Mouse (Mus musculus) lung, embryonic 16.5 days (tissue): ENCODE data around the gene Prkar2a. TPM values are rescaled to one million over a fixed set of nuclear protein-coding genes. Genes with fewer than 3 reads are reported as not detected.
"Not testable (repeated sequence)": the region's sequence is repeated elsewhere in the genome, so short reads cannot be mapped to it uniquely, and the experiment has no call there.

Experiments used
- ATAC-seq: fragments of 200-750 bp; cut with Nextera tagmentation; 2 replicates; pipeline ENCODE4 v1.8.0; 2017; ENCODE audit warnings: low read depth, mild to moderate bottlenecking, moderate library complexity
- H3K27ac ChIP-seq: fragments of 300-500 bp; sonication (generic); 2 replicates; pipeline ENCODE4 v1.5.1; 2014; ENCODE audit warnings: mild to moderate bottlenecking, control low read depth, low read length
- H3K27me3 ChIP-seq: fragments of 300-500 bp; sonication (generic); 2 replicates; pipeline ENCODE4 v1.6.1; 2014; ENCODE audit warnings: low read depth, low read length, mixed read lengths; ENCODE audit not compliant: control insufficient read depth, insufficient read depth
- H3K36me3 ChIP-seq: fragments of 300-500 bp; sonication (generic); 2 replicates; pipeline ENCODE4 v1.6.1; 2014; ENCODE audit warnings: low read length; ENCODE audit not compliant: control insufficient read depth, insufficient read depth
- H3K4me1 ChIP-seq: fragments of 300-500 bp; sonication (generic); replicated peaks from 2 replicates; pipeline ENCODE4 v1.6.1; 2014; ENCODE audit warnings: low read length, mixed read lengths; ENCODE audit not compliant: control insufficient read depth, insufficient read depth
- H3K4me2 ChIP-seq: fragments of 300-500 bp; sonication (generic); 2 replicates; pipeline ENCODE4 v1.6.1; 2014; ENCODE audit warnings: low read depth, low read length, control low read depth
- H3K4me3 ChIP-seq: fragments of 300-500 bp; sonication (generic); 2 replicates; pipeline ENCODE4 v1.5.1; 2014; ENCODE audit warnings: mild to moderate bottlenecking, low read length, control low read depth
- H3K9ac ChIP-seq: fragments of 300-500 bp; sonication (generic); 2 replicates; pipeline ENCODE4 v1.6.1; 2014; ENCODE audit warnings: low read length, control low read depth
- H3K9me3 ChIP-seq: fragments of 300-500 bp; sonication (generic); 2 replicates; pipeline ENCODE4 v1.6.1; 2016; ENCODE audit warnings: low read length; ENCODE audit not compliant: control insufficient read depth
- WGBS: fragments of 180-500 bp; shearing (Covaris S2); extraction: QIAGEN DNeasy Blood & Tissue Kit; methylation state at CpG from one replicate; pipeline ENCODE4 v1.1.7; 2014; 5-methylcytosine and 5-hydroxymethylcytosine counted together
- polyA plus RNA-seq: library from polyadenylated mRNA; unstranded; fragments of >200 nt; fragmentation: Nextera tagmentation; extraction: Ambion mirVana; gene quantifications from 2 replicates; pipeline ENCODE4 v1.2.1, GENCODE M21; 2015

Prkar2a gene
- 13.1 and 14.8 TPM in 2 replicates for polyA plus RNA-seq

- WGBS = 76% methylated on average over 1 of the region's 1 CpGs
Observed at GRCm38 (mm10) chr9:108689106-108689505, at the start of gene Prkar2a. Gene Prkar2a, plus strand, starts transcription at chr9:108689314.

DNA sequence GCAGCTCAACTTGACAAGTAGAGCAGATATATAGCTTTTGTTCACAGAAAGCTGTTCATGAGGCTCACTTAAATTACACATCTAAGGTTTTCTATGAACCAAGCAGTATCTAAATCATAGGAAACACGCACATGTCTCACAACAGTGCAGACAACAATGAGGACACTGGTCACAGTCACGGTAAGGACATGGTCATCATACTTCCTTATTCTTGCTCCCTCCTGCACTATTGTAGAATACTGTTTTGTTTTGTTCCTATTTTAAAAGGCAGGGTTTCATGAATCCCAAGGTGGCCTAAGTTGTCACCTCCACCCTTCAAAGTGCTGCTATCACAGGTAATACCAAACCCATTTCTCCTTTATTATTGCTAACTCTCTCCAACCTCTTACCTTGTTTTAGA lies 49.3 kb upstream of the Prkar2a start:
- Histone ChIP-seq H3K27me3 (no peaks in the 10 kb centered on the region), H3K9me3 (no peaks in the 10 kb centered on the region), H3K4me2 (no peak overlapping the region), H3K36me3 (peaks cover 5% of the 10 kb centered on the region), H3K27ac (no peak overlapping the region), H3K9ac (no peak overlapping the region), H3K4me1 (no peaks in the 10 kb centered on the region), H3K4me3 (no peak overlapping the region)
- ATAC-seq = no peak
- WGBS = 88% methylated on average over 2 of the region's 2 CpGs

More at GRCm38 (mm10) chr9:108689106-108689505, at the start of gene Prkar2a:
- H3K4me2 ChIP-seq = no peak within 1 kb of the TSS
- H3K27ac ChIP-seq = peak within 1 kb of the TSS; percentile 0; the same call in 1 of the 2 replicates
- H3K9ac ChIP-seq = no peak within 1 kb of the TSS
- H3K9me3 ChIP-seq = no peaks in the 10 kb centered on the region
- H3K27me3 ChIP-seq = no peaks in the 10 kb centered on the region
- no peak for ATAC-seq
- H3K4me1 ChIP-seq = peaks cover 15% of the 10 kb centered on the region
- no peak within 1 kb of the TSS for H3K4me3 ChIP-seq
- H3K36me3 ChIP-seq = no peaks in the 10 kb centered on the region

DNA sequence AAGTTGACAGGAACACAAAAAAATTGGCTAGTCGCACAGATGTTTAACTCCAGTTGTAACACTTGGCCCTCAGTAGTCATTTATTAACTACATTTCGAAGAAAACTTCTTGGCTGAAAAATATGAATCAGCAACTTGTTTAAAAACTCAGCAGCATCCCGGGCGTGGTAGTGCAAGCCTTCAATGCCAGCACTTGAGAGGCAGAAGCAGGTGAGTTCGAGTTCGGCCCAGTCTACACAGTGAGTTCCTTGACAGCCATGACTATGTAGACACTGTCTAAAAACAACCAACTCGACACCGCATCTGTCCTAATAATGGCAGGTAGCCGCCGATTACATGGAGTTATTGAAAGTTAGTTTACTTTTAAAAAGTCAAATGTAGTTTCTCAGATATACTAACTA lies 40.9 kb upstream of the Prkar2a start:
- Histone ChIP-seq H3K9ac (peak overlapping the region; percentile 86), H3K27ac (peak overlapping the region; percentile 56), H3K4me3 (peak overlapping the region; percentile 71), H3K27me3 (no peaks in the 10 kb centered on the region), H3K36me3 (peaks cover 2% of the 10 kb centered on the region; the same call in 1 of the 2 replicates), H3K4me2 (peak overlapping the region; percentile 81), H3K4me1 (peaks cover 13% of the 10 kb centered on the region), H3K9me3 (no peaks in the 10 kb centered on the region)
- WGBS = 21% methylated on average over 10 of the region's 10 CpGs
- ATAC-seq = no peak

- peak within 1 kb of the TSS; percentile 81 for H3K4me2 ChIP-seq
- no peaks in the 10 kb centered on the region for H3K27me3 ChIP-seq
- H3K27ac ChIP-seq = peak within 1 kb of the TSS; percentile 56
- peaks cover 2% of the 10 kb centered on the region; the same call in 1 of the 2 replicates for H3K36me3 ChIP-seq
- H3K4me3 ChIP-seq = peak within 1 kb of the TSS; percentile 71
- peak; percentile 99 for ATAC-seq
- WGBS = under 1% methylated on average over 107 of the region's 112 CpGs
- H3K9me3 ChIP-seq = no peaks in the 10 kb centered on the region
- H3K4me1 ChIP-seq = peaks cover 13% of the 10 kb centered on the region
- H3K9ac ChIP-seq = peak within 1 kb of the TSS; percentile 86
Observed at GRCm38 (mm10) chr9:108648611-108649560, 40.2 kb upstream of the Prkar2a start, which contains the start of gene Arih2. Gene Arih2, minus strand, starts transcription at chr9:108649386.

- peak overlapping the region; percentile 86 for H3K9ac ChIP-seq
- 19% methylated on average over 29 of the region's 29 CpGs for WGBS
- peak; percentile 34 for ATAC-seq
- H3K4me3 ChIP-seq = peak overlapping the region; percentile 71
- no peaks in the 10 kb centered on the region for H3K27me3 ChIP-seq
- H3K9me3 ChIP-seq = no peaks in the 10 kb centered on the region
- peaks cover 13% of the 10 kb centered on the region for H3K4me1 ChIP-seq
- H3K4me2 ChIP-seq = peak overlapping the region; percentile 62
- peaks cover 2% of the 10 kb centered on the region; the same call in 1 of the 2 replicates for H3K36me3 ChIP-seq
- peak overlapping the region; percentile 56 for H3K27ac ChIP-seq
Observed at GRCm38 (mm10) chr9:108649561-108650440, 39.3 kb upstream of the Prkar2a start.

DNA sequence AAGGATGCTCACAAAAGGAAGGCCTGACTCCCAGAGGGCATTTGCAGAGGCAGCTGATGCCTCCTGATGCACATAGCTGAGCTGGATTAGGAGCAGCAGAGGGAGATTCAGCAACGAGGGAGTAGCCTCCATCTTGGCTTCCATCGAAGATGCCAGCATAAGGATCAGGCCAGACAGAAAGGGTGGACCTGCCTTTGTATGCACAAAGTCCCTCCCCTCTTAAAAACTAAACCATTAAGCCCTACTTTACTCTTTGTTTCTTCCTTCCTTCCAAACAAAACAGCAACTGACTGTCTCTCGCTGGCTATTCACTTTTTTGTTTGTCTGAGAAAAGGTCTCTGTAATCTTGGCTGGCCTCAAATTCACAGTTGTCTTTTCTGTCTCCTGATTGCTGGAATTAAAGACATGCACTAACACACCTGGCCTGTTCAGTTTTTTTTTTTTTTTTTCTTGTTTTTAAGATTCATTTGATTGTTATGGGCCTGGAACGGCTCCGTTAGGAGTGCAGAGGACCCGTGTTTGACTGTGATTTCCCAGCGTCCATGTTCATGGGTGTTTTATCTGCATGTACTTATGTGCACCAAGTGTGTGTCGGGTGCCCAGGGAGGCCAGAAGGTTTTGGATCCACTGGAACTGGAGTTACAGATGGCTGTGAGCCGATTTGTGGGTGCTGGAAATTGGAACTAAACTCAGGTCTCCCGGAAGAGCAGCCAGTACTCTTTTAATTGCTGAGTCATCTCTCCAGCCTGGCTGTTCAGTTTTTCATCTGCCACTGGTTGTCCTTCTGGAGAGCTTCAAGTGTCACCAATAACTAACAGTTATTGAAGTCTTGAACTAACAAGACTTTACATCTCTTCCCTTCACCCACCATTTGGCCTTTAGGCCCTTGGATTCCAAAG lies 34.3 kb upstream of the Prkar2a start:
- Histone ChIP-seq H3K4me2 (no peak overlapping the region), H3K9me3 (no peaks in the 10 kb centered on the region), H3K27ac (no peak overlapping the region), H3K36me3 (no peaks in the 10 kb centered on the region), H3K4me1 (peaks cover 4% of the 10 kb centered on the region; the same call in 1 of the 2 replicates), H3K4me3 (no peak overlapping the region), H3K27me3 (no peaks in the 10 kb centered on the region), H3K9ac (no peak overlapping the region)
- no peak for ATAC-seq
- 75% methylated on average over 10 of the region's 10 CpGs for WGBS

DNA sequence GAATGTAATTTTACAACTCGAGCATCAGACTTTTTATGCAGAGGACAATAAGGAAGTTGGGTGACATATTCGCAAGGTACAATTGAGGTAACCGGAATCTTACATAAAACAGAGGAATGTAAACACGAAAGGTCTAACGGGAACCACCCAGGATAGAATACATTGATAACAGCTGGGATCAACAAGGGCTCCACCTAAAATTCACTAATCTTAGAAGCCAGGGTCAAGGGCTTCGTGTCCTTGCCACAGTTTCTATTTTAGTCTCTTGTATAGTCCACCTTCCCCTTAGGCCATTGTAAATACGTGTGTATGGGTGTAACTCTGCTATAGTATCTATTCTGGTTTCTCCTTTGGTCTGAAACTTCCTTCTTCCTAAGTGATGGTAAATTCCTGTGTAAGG lies 33.2 kb upstream of the Prkar2a start:
- H3K27me3 ChIP-seq, H3K4me1 ChIP-seq, H3K9me3 ChIP-seq, H3K9ac ChIP-seq, H3K4me2 ChIP-seq, H3K36me3 ChIP-seq, H3K4me3 ChIP-seq, ATAC-seq, H3K27ac ChIP-seq: not testable (repeated sequence)
- WGBS = 75% methylated on average over 7 of the region's 7 CpGs
